Mouse (Mus musculus) testis, adult 2 months (tissue): ENCODE results near the gene Palm2.

ENCODE experiments used
- CTCF ChIP-seq: fragments of 200-500 bp; IDR thresholded peaks from 2 replicates; pipeline ENCODE4 v1.5.1; 2012; ENCODE audit warnings: low read depth, mild to moderate bottlenecking, inconsistent platforms, low read length, moderate library complexity; ENCODE audit not compliant: control insufficient read depth, insufficient read depth, insufficient replicate concordance
- POLR2A ChIP-seq: fragments of 200-500 bp; IDR thresholded peaks from 2 replicates; pipeline ENCODE4 v1.6.1; 2012; ENCODE audit warnings: low read depth, mild to moderate bottlenecking, inconsistent platforms, low read length, moderate library complexity; ENCODE audit not compliant: control insufficient read depth

DNA sequence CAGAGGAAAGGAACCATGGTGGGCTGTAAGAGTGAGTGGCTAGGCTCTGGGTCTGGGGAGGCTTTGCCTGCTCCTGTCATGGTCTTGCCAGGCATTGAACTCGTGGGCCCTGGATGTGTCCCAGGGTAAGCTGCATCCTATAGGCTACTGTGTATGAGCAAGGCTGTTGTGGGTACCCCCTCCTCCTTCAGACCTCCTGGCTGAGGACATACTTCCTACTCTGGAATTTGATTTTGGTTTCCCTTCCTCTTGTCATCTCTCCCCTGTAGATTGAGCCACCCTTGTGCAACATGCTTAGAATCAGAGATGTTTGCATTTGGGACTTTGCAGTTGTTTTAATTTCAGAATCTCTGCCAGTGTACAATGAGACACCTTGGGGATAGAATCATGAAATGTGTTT lies 216.9 kb downstream of the Palm2 start:
- TF ChIP-seq CTCF = no peak
- no peak for TF ChIP-seq POLR2A
